Mouse (Mus musculus): ENCODE measurements at regions not wholly inside any gene's neighbourhood (a gene's known extent, or its start where the extent isn't known, plus 50 kb on each side); places are given as distances from the start of the nearest gene placed in this dataset.
"Not testable (repeated sequence)": the region's sequence is repeated elsewhere in the genome, so short reads cannot be mapped to it uniquely, and the experiment has no call there.

GRCm38 (mm10) chr7:125166881-125167351 is 277.6 kb upstream of the Kdm8 start:
- no peak for DNase-seq (ENCODE audit: low read depth)

GRCm38 (mm10) chr7:125167666-125168065 is 276.8 kb upstream of the Kdm8 start:
- DNase-seq (ENCODE audit: low read depth), result no peak

- peak; percentile 8 for DNase-seq (ENCODE audit: low read depth)
Observed at GRCm38 (mm10) chr7:125181548-125181947, 262.9 kb upstream of the Kdm8 start.

GRCm38 (mm10) chr7:125182266-125182665 is 262.2 kb upstream of the Kdm8 start:
- DNase-seq (ENCODE audit: low read depth), result no peak

GRCm38 (mm10) chr7:125183011-125183410 is 261.5 kb upstream of the Kdm8 start:
- DNase-seq (ENCODE audit: low read depth), result not testable (repeated sequence)

- no peak for DNase-seq (ENCODE audit: low read depth)
Observed at GRCm38 (mm10) chr7:125185037-125185679, 259.3 kb upstream of the Kdm8 start.

- peak; percentile 35 for DNase-seq (ENCODE audit: low read depth)
Observed at GRCm38 (mm10) chr7:125187011-125187740, 257.3 kb upstream of the Kdm8 start.

GRCm38 (mm10) chr7:125188986-125189385 is 255.5 kb upstream of the Kdm8 start:
- DNase-seq (ENCODE audit: low read depth), result no peak

GRCm38 (mm10) chr7:125190067-125190466 is 254.4 kb upstream of the Kdm8 start:
- DNase-seq (ENCODE audit: low read depth), result no peak

GRCm38 (mm10) chr7:125191313-125191712 is 253.2 kb upstream of the Kdm8 start:
- no peak for DNase-seq (ENCODE audit: low read depth)

GRCm38 (mm10) chr7:125211346-125211973 is 233.0 kb upstream of the Kdm8 start:
- no peak for DNase-seq (ENCODE audit: low read depth)

GRCm38 (mm10) chr7:125214036-125214435 is 230.4 kb upstream of the Kdm8 start:
- DNase-seq (ENCODE audit: low read depth), result no peak

- no peak for DNase-seq (ENCODE audit: low read depth)
Observed at GRCm38 (mm10) chr7:125217630-125218029, 226.8 kb upstream of the Kdm8 start.

- no peak for DNase-seq (ENCODE audit: low read depth)
Observed at GRCm38 (mm10) chr7:125222684-125223083, 221.8 kb upstream of the Kdm8 start.

- no peak for DNase-seq (ENCODE audit: low read depth)
Observed at GRCm38 (mm10) chr7:125234911-125235310, 209.6 kb upstream of the Kdm8 start.

GRCm38 (mm10) chr7:125237026-125237425 is 207.4 kb upstream of the Kdm8 start:
- DNase-seq (ENCODE audit: low read depth), result no peak

GRCm38 (mm10) chr7:125243021-125243420 is 201.5 kb upstream of the Kdm8 start:
- DNase-seq (ENCODE audit: low read depth), result no peak

- DNase-seq (ENCODE audit: low read depth), result no peak
Observed at GRCm38 (mm10) chr7:125248386-125248785, 196.1 kb upstream of the Kdm8 start.

GRCm38 (mm10) chr7:125250385-125250784 is 194.1 kb upstream of the Kdm8 start:
- DNase-seq (ENCODE audit: low read depth), result no peak

GRCm38 (mm10) chr7:125250970-125251585 is 193.4 kb upstream of the Kdm8 start:
- no peak for DNase-seq (ENCODE audit: low read depth)

GRCm38 (mm10) chr7:125254302-125254701 is 190.2 kb upstream of the Kdm8 start:
- DNase-seq (ENCODE audit: low read depth), result no peak

GRCm38 (mm10) chr7:125259016-125259415 is 185.5 kb upstream of the Kdm8 start:
- no peak for DNase-seq (ENCODE audit: low read depth)

GRCm38 (mm10) chr7:125262133-125262532 is 182.3 kb upstream of the Kdm8 start:
- no peak for DNase-seq (ENCODE audit: low read depth)
